Mouse (Mus musculus) layer of hippocampus, postnatal 25 days (tissue): ENCODE data around the gene Selenoo. TPM values are rescaled to one million over a fixed set of nuclear protein-coding genes. Genes with fewer than 3 reads are reported as not detected.

Experiments
- DNase-seq, 2 experiments: peaks; one replicate each; pipeline ENCODE4 v3.0.0; 2022; ENCODE audit warnings: mixed read lengths in 2 of 2, low spot score in 1 of 2; ENCODE audit errors: extremely low spot score in 1 of 2
- total RNA-seq, 2 experiments: library from RNA; stranded (reverse); gene quantifications; 2 replicates each; pipeline ENCODE4 v1.2.3; 2021

The Selenoo gene
- total RNA-seq, 2 experiments from 2014 or later: 19.7 to 22.5 TPM

- no peak for DNase-seq
Measured at GRCm38 (mm10) chr15:89147024-89147423, 58.1 kb downstream of the Selenoo start.

- no peak for DNase-seq
Measured at GRCm38 (mm10) chr15:89147456-89147855, 58.6 kb downstream of the Selenoo start.

- no peak for DNase-seq
Measured at GRCm38 (mm10) chr15:89147895-89148294, 59.0 kb downstream of the Selenoo start.

- DNase-seq: no peak
Measured at GRCm38 (mm10) chr15:89148496-89149270, 59.8 kb downstream of the Selenoo start.

- peak in 1 of 2 experiments; percentile 42 for DNase-seq
Measured at GRCm38 (mm10) chr15:89149271-89150040, 60.6 kb downstream of the Selenoo start, which contains the start of gene Mapk11. Gene Mapk11, minus strand, starts transcription at chr15:89149628.

Other genes starting within 250 kb of the Selenoo start
- gene Pim3, start 226.9 kb upstream of the Selenoo start, total RNA-seq: 10 to 100 TPM; 30.3 to 38.9 TPM
- gene Ttll8, start 134.7 kb upstream of the Selenoo start, total RNA-seq: 1 to 10 TPM; 1.9 to 2.1 TPM
- gene Mlc1, start 110.1 kb upstream of the Selenoo start, total RNA-seq: 100 to 1,000 TPM; 115 to 130 TPM
- gene Mov10l1, start 106.2 kb upstream of the Selenoo start, total RNA-seq: not detected
- 100 to 1,000 TPM; 161 to 170 TPM for gene Panx2, start 29.4 kb upstream of the Selenoo start, total RNA-seq
- 10 to 100 TPM; 20.5 to 21.2 TPM for gene Trabd, start 14.0 kb upstream of the Selenoo start, total RNA-seq
- gene Tubgcp6, start 34.0 kb downstream of the Selenoo start, total RNA-seq: 10 to 100 TPM; 29.0 to 29.9 TPM
- gene Hdac10, start 39.6 kb downstream of the Selenoo start, total RNA-seq: 10 to 100 TPM; 12.5 to 16.5 TPM
- gene Mapk12, start 51.6 kb downstream of the Selenoo start, total RNA-seq: 1 to 10 TPM; 2.7 to 5.1 TPM
- 10 to 100 TPM; 20.3 to 24.8 TPM for gene Mapk11, start 60.5 kb downstream of the Selenoo start, total RNA-seq
- 10 to 100 TPM; 50.0 to 56.5 TPM for gene Plxnb2, start 91.7 kb downstream of the Selenoo start, total RNA-seq
- 10 to 100 TPM; 33.3 to 42.0 TPM for gene Dennd6b, start 107.4 kb downstream of the Selenoo start, total RNA-seq
- 100 to 1,000 TPM; 164 to 166 TPM for gene Ppp6r2, start 122.5 kb downstream of the Selenoo start, total RNA-seq
- gene Sbf1, start 226.2 kb downstream of the Selenoo start, total RNA-seq: 100 to 1,000 TPM; 317 to 364 TPM
- gene Adm2, start 233.6 kb downstream of the Selenoo start, total RNA-seq: not detected
- gene Miox, start 245.3 kb downstream of the Selenoo start, total RNA-seq: not detected